8 mouse cellular contexts compared by ENCODE assay signal in genomic region chr10:53517770-53518598, GRCm38 (mm10).
DNase-seq lines count a peak whose midpoint lies in the region; ATAC-seq and TF ChIP-seq lines count a peak whose summit lies in the region.
"Had no signal": no experiment of that assay in that cellular context is flagged by ENCODE, and none has a peak within 500 bp of the region (broad histone marks: within the 10 kb centered on the region; RNA-seq: fewer than 3 reads in every experiment).

No protein-coding gene starts in this region.

- H3K4me2 ChIP-seq in kidney, postnatal 0 days (ENCODE audit: low read length), result 0 out of 2 replicates have a peak overlapping the region, but pooled peaks have one; percentile 10
- H3K4me2 ChIP-seq in embryonic facial prominence, embryonic 11.5 days (ENCODE audit: low read depth, low read length), result no peak overlapping the region
- no peak overlapping the region for H3K4me2 ChIP-seq in hindbrain, embryonic 12.5 days (replicated peaks)
- no peak overlapping the region for H3K4me2 ChIP-seq in neural tube, embryonic 12.5 days (replicated peaks)
- no peak overlapping the region for H3K4me2 ChIP-seq in liver, embryonic 12.5 days

- ATAC-seq in kidney, postnatal 0 days (replicated peaks; ENCODE audit: low FRiP score, low read depth), result no peak
- no peak for ATAC-seq in embryonic facial prominence, embryonic 11.5 days (replicated peaks; ENCODE audit: insufficient number of reproducible peaks, low FRiP score, low TSS enrichment, low read depth)
- 0 out of 2 replicates have a peak, but pooled peaks have one; percentile 33 for ATAC-seq in hindbrain, embryonic 12.5 days (ENCODE audit: low FRiP score)
- ATAC-seq in neural tube, embryonic 12.5 days (ENCODE audit: low FRiP score, low read depth), result no peak
- ATAC-seq in liver, embryonic 12.5 days, result no peak

- no peak overlapping the region for H3K9ac ChIP-seq in kidney, postnatal 0 days (ENCODE audit: low read depth, low read length)
- H3K9ac ChIP-seq in embryonic facial prominence, embryonic 11.5 days (replicated peaks; ENCODE audit: low read length), result no peak overlapping the region
- no peak overlapping the region for H3K9ac ChIP-seq in hindbrain, embryonic 12.5 days
- H3K9ac ChIP-seq in neural tube, embryonic 12.5 days, result no peak overlapping the region
- H3K9ac ChIP-seq in liver, embryonic 12.5 days, result no peak overlapping the region

- no peaks in the 10 kb centered on the region for H3K27me3 ChIP-seq in kidney, postnatal 0 days (ENCODE audit: insufficient read depth, low read length)
- no peaks in the 10 kb centered on the region for H3K27me3 ChIP-seq in embryonic facial prominence, embryonic 11.5 days (ENCODE audit: control insufficient read depth, insufficient read depth, low read length)
- H3K27me3 ChIP-seq in hindbrain, embryonic 12.5 days, result no peaks in the 10 kb centered on the region
- H3K27me3 ChIP-seq in neural tube, embryonic 12.5 days (replicated peaks), result no peaks in the 10 kb centered on the region
- no peaks in the 10 kb centered on the region for H3K27me3 ChIP-seq in liver, embryonic 12.5 days (replicated peaks)

- H3K9me3 ChIP-seq in kidney, postnatal 0 days (replicated peaks; ENCODE audit: low read length), result no peaks in the 10 kb centered on the region
- no peaks in the 10 kb centered on the region for H3K9me3 ChIP-seq in embryonic facial prominence, embryonic 11.5 days (replicated peaks; ENCODE audit: control insufficient read depth, low read length)
- no peaks in the 10 kb centered on the region for H3K9me3 ChIP-seq in hindbrain, embryonic 12.5 days (replicated peaks)
- H3K9me3 ChIP-seq in neural tube, embryonic 12.5 days, result no peaks in the 10 kb centered on the region
- no peaks in the 10 kb centered on the region for H3K9me3 ChIP-seq in liver, embryonic 12.5 days (replicated peaks)

- peak overlapping the region; percentile 76 for H3K27ac ChIP-seq in kidney, postnatal 0 days
- H3K27ac ChIP-seq in embryonic facial prominence, embryonic 11.5 days (replicated peaks; ENCODE audit: low read depth, low read length), result peak overlapping the region; percentile 0; the same call in 1 of the 2 replicates
- peak overlapping the region; percentile 58 for H3K27ac ChIP-seq in hindbrain, embryonic 12.5 days
- H3K27ac ChIP-seq in neural tube, embryonic 12.5 days, result peak overlapping the region; percentile 32; the same call in 1 of the 2 replicates
- H3K27ac ChIP-seq in liver, embryonic 12.5 days, result no peak overlapping the region

- H3K36me3 ChIP-seq in kidney, postnatal 0 days (ENCODE audit: insufficient read depth, low read length), result no peaks in the 10 kb centered on the region
- H3K36me3 ChIP-seq in embryonic facial prominence, embryonic 11.5 days (replicated peaks; ENCODE audit: control insufficient read depth, insufficient read depth, low read depth, low read length), result no peaks in the 10 kb centered on the region
- H3K36me3 ChIP-seq in hindbrain, embryonic 12.5 days, result no peaks in the 10 kb centered on the region
- H3K36me3 ChIP-seq in neural tube, embryonic 12.5 days, result no peaks in the 10 kb centered on the region
- H3K36me3 ChIP-seq in liver, embryonic 12.5 days, result no peaks in the 10 kb centered on the region

- no peak for DNase-seq in kidney, postnatal 0 days (ENCODE audit: low spot score)
- no peak for DNase-seq in kidney, postnatal 14 days
- DNase-seq in embryonic facial prominence, embryonic 11.5 days (ENCODE audit: low spot score), result peak; percentile 11
- DNase-seq in spleen, postnatal 36 days (ENCODE audit: low spot score in 2 of 2), result no peak
- DNase-seq: spleen, adult 18-20 months had no signal

- no peaks in the 10 kb centered on the region; the same call in 1 of the 2 replicates for H3K4me1 ChIP-seq in kidney, postnatal 0 days (replicated peaks; ENCODE audit: insufficient read depth, low read length)
- peaks cover 2% of the 10 kb centered on the region; the same call in 1 of the 2 replicates for H3K4me1 ChIP-seq in embryonic facial prominence, embryonic 11.5 days (ENCODE audit: control insufficient read depth, insufficient read depth, low read length)
- H3K4me1 ChIP-seq in hindbrain, embryonic 12.5 days, result peaks cover 3% of the 10 kb centered on the region; the same call in 1 of the 2 replicates
- H3K4me1 ChIP-seq in neural tube, embryonic 12.5 days, result peaks cover 11% of the 10 kb centered on the region; the same call in 1 of the 2 replicates
- no peaks in the 10 kb centered on the region for H3K4me1 ChIP-seq in liver, embryonic 12.5 days

- H3K4me3 ChIP-seq in kidney, postnatal 0 days (replicated peaks; ENCODE audit: low read depth, low read length), result no peak overlapping the region
- no peak overlapping the region for H3K4me3 ChIP-seq in embryonic facial prominence, embryonic 11.5 days (ENCODE audit: low read depth, low read length)
- H3K4me3 ChIP-seq in hindbrain, embryonic 12.5 days, result no peak overlapping the region
- H3K4me3 ChIP-seq in neural tube, embryonic 12.5 days, result no peak overlapping the region
- no peak overlapping the region for H3K4me3 ChIP-seq in liver, embryonic 12.5 days

- TF ChIP-seq CTCF in kidney, postnatal 0 days (IDR thresholded peaks at IDR 0.05; ENCODE audit: low read depth), result no peak

- 67% methylated on average over 14 of the region's 14 CpGs for WGBS in kidney, postnatal 0 days
- WGBS in embryonic facial prominence, embryonic 11.5 days, result 58% methylated on average over 14 of the region's 14 CpGs
- 76% methylated on average over 14 of the region's 14 CpGs for WGBS in hindbrain, embryonic 12.5 days
- WGBS in neural tube, embryonic 12.5 days, result 79% methylated on average over 14 of the region's 14 CpGs
- WGBS in liver, embryonic 12.5 days (ENCODE audit: insufficient replicate concordance), result 73% methylated on average over 14 of the region's 14 CpGs
